Mouse (Mus musculus) adrenal gland, adult (tissue): ENCODE measurements around the gene Apeh.

ENCODE experiments used
- DNase-seq, 2 experiments: peaks; one replicate each; pipeline ENCODE4 v3.0.0; 2022 to 2023; ENCODE audit warnings: low spot score in 1 of 2; ENCODE audit not compliant: inconsistent age in 2 of 2

Apeh gene

DNA sequence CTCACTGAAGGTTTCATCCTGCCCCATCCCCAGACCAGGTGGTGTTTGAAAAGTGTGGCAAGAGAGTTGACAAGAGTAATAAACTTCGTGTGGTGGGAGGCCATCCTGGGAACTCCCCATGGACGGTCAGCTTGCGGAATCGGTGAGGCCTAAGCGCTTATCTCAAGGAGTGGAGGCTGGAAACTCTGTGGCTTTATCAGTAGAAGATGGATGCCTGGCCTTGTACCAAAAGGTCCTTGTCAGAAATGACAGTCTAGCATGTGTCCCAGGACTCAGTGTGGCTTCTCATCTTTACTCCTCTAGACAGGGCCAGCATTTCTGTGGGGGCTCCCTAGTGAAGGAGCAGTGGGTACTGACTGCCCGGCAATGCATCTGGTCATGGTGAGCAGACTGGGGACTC lies 10.8 kb downstream of the Apeh start:
- DNase-seq = peak in 1 of 2 experiments; percentile 57

DNA sequence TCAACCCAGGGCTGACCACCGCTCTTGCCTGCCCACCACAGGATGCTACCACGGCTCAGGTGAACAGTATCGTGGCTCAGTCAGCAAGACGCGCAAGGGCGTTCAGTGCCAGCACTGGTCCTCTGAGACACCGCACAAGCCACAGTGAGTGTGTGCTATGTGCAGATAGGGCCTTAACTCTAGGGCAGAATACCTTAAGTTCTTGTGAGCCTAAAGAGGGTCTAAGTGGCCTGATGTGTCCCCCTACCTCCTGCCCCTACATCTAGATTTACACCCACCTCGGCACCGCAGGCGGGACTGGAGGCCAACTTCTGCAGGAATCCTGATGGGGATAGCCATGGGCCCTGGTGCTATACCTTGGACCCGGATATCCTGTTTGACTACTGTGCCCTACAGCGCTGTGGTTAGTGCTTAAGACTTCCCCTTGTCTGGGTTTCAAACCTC lies 11.4 kb downstream of the Apeh start, which contains the start of gene Rnf123:
TSS of gene Rnf123 (minus strand) at position 359 of the 444 bp plus-strand sequence.
- DNase-seq = no peak

DNA sequence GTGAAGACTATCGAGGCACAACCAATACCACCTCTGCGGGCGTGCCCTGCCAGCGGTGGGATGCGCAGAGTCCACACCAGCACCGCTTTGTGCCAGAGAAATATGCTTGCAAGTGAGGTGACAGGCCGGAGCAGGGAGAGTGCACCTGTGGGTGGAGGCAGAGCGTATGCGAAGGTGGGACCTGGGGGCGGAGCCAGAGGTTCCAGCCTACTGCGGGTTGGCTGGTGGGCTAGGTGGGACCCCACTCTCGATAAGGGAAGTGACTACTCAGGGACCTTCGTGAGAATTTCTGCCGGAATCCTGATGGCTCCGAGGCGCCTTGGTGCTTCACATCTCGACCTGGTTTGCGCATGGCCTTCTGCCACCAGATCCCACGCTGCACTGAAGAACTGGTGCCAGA lies 11.9 kb downstream of the Apeh start:
- DNase-seq = no peak

DNA sequence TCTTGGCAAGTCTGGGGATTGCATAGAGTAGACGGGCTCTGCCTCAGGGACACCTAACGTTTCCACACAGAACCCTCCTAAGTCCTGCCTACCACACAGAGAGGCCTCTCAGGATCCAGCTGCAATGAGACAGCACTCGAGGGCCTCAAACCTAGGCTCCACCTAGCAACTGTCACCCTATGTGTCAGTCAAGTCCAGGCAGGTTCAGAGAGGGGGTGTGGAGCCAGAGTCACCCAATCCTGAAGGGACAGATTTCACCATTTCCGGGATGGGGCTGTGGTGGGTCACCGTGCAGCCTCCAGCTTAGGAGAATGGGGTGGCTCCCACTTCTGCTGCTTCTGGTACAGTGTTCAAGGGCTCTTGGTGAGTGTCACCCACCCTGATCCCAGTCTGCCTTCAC lies 14.2 kb downstream of the Apeh start, which contains the start of gene Mst1:
TSS of gene Mst1 (plus strand) at position 269 of the 400 bp plus-strand sequence.
- DNase-seq = no peak

GRCm38 (mm10) chr9:108073141-108073930 lies 21.1 kb downstream of the Apeh start:
- DNase-seq = no peak

DNA sequence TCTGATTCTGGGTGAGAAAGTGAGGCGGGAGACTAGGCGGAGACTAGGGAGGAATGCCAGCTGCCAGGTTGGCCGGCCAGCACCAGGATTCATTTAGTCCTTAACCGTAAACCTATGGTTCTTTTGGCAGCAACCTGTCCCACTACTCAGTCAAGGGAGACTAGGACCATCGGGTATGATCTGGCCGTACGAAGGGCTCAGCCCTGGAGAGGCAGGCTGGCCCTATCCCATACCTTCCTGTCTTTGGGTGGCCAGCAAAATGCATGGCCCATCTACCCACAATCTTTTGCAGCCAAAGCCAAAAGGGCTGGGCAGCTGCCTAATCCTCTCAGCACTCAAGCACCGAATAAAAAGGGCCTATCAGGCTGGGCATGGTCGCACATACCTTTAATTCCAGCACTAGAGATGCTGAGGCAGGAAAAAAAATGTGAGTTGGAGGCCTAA lies 21.9 kb downstream of the Apeh start:
- no peak for DNase-seq

GRCm38 (mm10) chr9:108071801-108072200 lies 22.6 kb downstream of the Apeh start:
- no peak for DNase-seq

- no peak for DNase-seq
These were observed 24.9 kb downstream of the Apeh start for GRCm38 (mm10) chr9:108069529-108069928.

- DNase-seq = no peak
These were observed 25.4 kb downstream of the Apeh start for GRCm38 (mm10) chr9:108069007-108069406.

DNA sequence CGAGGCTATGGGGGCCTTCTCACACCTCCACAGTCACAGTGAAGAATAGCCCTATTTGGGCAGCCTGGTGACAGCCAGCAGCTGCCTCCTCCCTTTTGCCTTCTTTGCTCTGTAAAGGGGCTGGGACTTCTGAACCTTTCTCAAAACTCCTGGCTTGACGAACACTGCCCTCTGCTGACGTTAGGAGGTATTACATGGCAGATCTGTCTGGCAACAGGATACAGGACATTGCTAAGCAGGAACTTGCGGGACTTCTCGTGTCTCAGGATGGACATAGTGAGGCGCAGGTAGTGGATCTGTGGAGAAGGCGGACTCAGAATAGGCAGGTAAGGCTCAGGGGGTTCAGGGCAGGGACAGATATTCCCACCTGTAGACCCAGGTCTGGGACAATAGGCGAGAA lies 26.5 kb downstream of the Apeh start:
- peak; percentile 82 to 94 for DNase-seq

- DNase-seq = no peak
These were observed 27.2 kb downstream of the Apeh start for GRCm38 (mm10) chr9:108067199-108067598.

GRCm38 (mm10) chr9:108065491-108066011 lies 28.9 kb downstream of the Apeh start:
- peak; percentile 75 to 90 for DNase-seq

- no peak for DNase-seq
These were observed 31.0 kb downstream of the Apeh start for GRCm38 (mm10) chr9:108063361-108063760.

GRCm38 (mm10) chr9:108062142-108062541 lies 32.3 kb downstream of the Apeh start:
- peak in 1 of 2 experiments; percentile 9 for DNase-seq

- DNase-seq = no peak
These were observed 36.1 kb downstream of the Apeh start for GRCm38 (mm10) chr9:108058291-108058690.

DNA sequence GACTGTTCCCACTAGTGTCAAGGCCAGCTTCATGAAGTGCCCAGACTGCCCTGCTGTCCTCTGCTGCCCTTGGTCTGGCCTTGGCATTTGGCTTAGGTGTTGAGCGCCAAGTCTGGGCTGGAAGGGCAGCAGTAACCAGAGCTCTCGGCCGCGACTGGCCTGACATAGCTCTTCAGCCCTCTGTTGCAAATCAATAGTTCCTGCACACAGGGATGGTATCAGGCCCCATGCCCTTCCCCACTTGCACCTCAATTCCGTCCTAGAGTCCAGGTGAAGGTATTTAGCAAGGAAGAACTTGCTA lies 37.2 kb downstream of the Apeh start:
- peak; percentile 85 to 91 for DNase-seq

DNA sequence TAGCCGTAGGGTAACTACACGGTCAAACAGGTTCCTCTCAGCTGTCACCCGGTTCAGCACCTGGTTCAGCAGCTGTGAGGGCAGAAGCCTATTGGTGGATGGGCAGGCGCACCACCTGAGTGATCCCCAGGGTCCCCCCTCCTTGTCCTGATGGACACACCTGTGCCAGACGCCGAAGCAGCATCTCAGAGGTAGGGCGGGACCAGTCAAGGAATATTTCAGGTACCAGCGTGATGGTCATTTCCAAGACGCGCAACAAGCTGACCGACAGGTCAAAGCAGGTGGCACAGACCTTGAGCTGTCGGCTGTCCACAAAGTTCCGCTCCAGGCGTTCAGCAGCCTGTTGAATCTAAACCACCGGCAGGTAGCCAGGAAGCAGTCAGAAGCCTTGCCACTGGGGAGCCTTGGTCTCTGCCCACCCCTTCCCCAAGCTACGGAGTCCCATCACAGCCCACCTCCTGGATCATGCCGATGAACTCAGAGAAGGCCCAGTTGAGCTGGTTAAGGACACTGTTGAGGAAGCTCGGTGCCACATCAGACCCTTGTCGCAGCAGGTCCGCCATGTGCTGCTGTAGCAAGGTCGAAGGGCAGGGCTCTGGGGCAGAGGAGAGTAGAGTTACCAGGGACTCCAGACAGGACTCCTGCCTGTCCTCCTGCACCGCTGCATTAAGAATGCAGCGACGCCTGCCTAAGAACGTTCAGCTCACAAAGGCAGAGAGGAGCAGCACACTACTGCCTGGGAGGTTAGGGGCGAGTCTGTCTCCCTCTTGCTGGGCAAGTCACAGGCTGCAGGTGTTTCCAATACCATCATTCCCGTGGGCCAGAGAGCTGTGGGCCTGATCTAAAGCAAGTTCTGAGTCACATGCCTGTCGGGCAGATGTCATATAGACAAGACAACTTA lies 37.8 kb downstream of the Apeh start:
- DNase-seq = no peak

DNA sequence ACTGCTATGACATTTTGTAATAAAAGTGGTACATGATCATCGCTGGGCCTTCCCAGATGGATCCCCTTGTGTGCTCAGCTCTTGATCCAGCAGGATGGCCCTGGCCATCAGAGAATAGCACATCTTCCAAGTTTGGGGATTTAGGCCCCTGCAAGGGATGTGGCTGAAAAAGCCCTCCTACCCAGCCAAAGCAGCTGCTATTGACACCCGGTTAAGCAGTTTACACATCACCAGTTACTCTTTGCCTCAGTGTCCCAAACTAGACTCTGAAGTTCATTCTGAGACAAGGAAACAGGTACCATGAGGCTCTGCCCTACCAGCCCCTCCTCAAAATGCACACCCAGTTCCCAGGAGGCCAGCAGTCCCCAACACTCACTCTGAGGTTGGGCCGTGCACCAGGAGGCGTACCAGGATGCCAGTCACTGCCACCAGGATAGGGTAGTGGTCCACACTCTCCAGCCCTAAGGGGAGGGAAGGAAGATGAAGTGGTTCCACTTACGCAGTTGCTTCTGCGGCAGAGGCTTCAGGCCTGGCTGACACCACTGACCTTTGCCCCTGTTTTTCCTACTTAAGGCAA lies 38.7 kb downstream of the Apeh start:
- DNase-seq = peak in 1 of 2 experiments; percentile 29

GRCm38 (mm10) chr9:108055061-108055460 lies 39.3 kb downstream of the Apeh start:
- peak in 1 of 2 experiments; percentile 44 for DNase-seq

GRCm38 (mm10) chr9:108054331-108055040 lies 39.9 kb downstream of the Apeh start:
- peak in 1 of 2 experiments; percentile 26 for DNase-seq
